Mouse (Mus musculus): ENCODE measurements at regions not wholly inside any gene's neighbourhood (a gene's known extent, or its start where the extent isn't known, plus 50 kb on each side); places are given as distances from the start of the nearest gene placed in this dataset.

- DNase-seq (ENCODE audit: low spot score in 2 of 2), result no peak
Observed at GRCm38 (mm10) chr13:60061589-60061988, 115.6 kb downstream of the Gas1 start.

- DNase-seq (ENCODE audit: low spot score in 2 of 2), result no peak
Observed at GRCm38 (mm10) chr13:60057761-60058274, 119.3 kb downstream of the Gas1 start.

- DNase-seq (ENCODE audit: low spot score in 2 of 2), result no peak
Observed at GRCm38 (mm10) chr13:60054531-60054930, 122.6 kb downstream of the Gas1 start.

GRCm38 (mm10) chr13:60054081-60054480 is 123.1 kb downstream of the Gas1 start:
- no peak for DNase-seq (ENCODE audit: low spot score in 2 of 2)

- DNase-seq (ENCODE audit: low spot score in 2 of 2), result no peak
Observed at GRCm38 (mm10) chr13:60051866-60052265, 125.3 kb downstream of the Gas1 start.

GRCm38 (mm10) chr13:60050799-60051580 is 126.2 kb downstream of the Gas1 start:
- peak; percentile 42 to 53 for DNase-seq (ENCODE audit: low spot score in 2 of 2)

GRCm38 (mm10) chr13:60049703-60050102 is 127.5 kb downstream of the Gas1 start:
- DNase-seq (ENCODE audit: low spot score in 2 of 2), result no peak

DNA sequence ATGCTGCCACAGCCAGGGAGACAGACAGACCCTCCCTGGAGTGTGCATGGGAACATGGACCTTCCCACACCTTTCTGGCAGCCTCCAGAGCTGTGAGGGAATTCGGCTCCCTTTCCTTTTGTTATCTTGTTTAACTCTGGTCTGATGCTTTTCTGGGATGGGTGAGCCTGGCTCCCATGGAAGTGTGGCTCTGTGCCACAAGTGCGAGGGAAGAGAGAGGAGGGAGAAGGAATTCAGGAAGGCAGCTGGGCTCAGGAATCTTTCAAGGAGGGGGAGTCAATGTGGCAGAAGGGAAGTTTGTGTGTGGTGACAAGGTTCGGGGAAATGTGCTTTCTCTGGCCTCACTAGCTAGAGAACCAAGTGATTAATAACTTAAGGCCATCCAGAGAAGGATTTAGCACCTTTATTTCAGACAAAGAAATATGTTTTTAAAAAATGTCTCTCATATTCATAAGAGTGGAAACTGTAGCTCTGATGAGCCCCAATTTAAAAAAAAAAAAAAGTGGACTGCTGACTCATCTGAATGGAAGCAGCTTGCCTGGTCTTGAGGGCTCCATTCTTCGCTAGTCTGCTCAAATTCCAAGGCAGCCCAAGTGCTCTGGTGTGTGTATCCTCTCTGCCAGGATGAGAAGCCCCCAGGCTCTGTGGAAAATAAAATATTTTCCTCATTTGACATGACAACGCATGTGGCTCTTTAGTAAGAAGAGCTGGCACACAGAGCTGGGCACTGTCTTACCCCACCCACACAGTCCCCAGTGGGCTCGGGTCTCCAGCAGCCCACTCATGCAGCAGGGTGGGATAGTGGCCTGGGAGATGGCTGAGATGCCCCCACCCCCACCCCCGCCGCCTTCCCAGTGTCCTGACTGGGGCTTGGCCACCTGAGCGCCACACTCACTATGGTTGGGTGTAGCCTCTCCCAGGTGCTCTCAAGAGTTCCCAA is 129.1 kb downstream of the Gas1 start:
- DNase-seq (ENCODE audit: low spot score in 2 of 2), result peak in 1 of 2 experiments; percentile 69

GRCm38 (mm10) chr13:60045752-60046151 is 131.4 kb downstream of the Gas1 start:
- DNase-seq (ENCODE audit: low spot score in 2 of 2), result no peak

GRCm38 (mm10) chr13:60044876-60045275 is 132.3 kb downstream of the Gas1 start:
- DNase-seq (ENCODE audit: low spot score in 2 of 2), result no peak

- DNase-seq (ENCODE audit: low spot score in 2 of 2), result no peak
Observed at GRCm38 (mm10) chr13:60042443-60042842, 134.7 kb downstream of the Gas1 start.

DNA sequence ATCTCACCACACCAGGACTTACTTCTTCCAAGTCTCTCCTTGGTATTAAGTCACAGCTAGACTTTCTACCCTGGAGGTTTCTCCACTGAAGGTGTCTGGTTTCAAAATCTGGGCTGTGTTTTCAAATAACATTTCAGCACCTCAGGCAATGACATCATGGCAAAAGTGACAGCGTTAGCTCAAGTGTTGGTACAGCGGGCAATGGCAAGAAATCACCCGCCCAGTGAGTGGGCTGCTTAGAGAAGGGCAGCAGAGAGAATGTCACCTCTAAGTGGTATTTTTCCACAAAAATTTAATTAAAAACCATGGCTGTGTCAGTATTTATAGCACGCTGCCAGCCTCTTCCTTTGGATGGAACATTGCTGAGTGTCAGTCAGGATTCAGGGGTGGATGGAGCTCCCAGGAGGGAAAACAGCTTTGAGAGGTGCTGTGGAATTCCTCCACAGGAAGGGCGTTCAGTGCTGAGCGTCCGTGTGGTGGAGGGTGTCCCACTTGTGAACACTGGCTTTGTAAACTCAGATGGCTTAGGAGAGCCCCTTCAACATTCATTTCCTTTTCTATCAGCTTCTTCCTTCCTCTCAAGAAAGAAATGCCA is 141.5 kb downstream of the Gas1 start:
- DNase-seq (ENCODE audit: low spot score in 2 of 2), result no peak

DNA sequence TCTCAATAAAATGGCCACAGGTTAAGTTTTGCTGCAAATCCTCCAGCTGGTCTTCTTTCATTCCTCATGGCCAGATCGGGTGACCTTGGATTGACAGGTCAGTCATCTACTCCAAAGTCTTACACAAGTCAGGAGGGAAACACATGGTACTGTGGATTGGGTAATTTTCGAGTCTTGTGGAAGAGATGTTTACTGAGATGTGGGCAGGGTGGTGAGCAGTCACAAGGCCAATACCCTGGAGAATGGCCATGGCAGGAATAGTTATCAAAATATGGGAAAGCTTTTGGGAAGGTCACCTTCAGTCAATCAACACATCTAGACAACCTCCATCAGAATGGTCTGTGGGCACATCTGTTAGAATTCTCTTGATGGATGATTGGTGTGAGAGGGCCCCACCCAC is 144.0 kb downstream of the Gas1 start:
- DNase-seq (ENCODE audit: low spot score in 2 of 2), result no peak

GRCm38 (mm10) chr13:60032586-60032985 is 144.6 kb downstream of the Gas1 start:
- DNase-seq (ENCODE audit: low spot score in 2 of 2), result no peak

GRCm38 (mm10) chr13:60029591-60029990 is 147.6 kb downstream of the Gas1 start:
- DNase-seq (ENCODE audit: low spot score in 2 of 2), result no peak

- no peak for DNase-seq (ENCODE audit: low spot score in 2 of 2)
Observed at GRCm38 (mm10) chr13:60020175-60020487, 157.0 kb downstream of the Gas1 start.

GRCm38 (mm10) chr13:60019291-60020174 is 157.6 kb downstream of the Gas1 start:
- no peak for DNase-seq (ENCODE audit: low spot score in 2 of 2)

DNA sequence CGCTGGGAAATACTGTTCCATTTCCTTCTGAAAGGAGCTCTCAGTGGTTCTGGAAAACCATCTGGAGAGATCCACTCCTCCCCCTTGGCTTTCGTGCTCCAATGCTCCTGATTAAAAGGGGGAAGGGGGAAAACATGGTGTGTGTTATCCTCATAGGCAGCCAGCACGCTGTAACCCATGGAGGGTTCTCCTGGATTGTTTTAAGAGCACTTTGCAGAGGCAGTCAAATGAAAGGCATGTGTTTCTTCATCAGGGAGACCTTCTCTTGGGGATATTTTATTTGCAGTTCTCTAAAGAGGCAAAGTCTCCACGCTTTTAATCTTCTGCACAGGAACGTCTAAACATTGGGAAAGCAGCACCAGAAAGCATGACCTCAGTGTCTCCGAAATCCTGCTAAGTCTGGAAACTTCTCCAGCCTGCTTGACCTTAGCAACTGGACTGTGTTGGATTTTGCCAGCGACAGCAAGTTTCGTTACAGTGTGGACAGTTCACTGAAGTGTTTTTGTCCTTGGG is 161.3 kb downstream of the Gas1 start:
- no peak for DNase-seq (ENCODE audit: low spot score in 2 of 2)

- DNase-seq (ENCODE audit: low spot score in 2 of 2), result no peak
Observed at GRCm38 (mm10) chr13:60012046-60012813, 164.9 kb downstream of the Gas1 start.

GRCm38 (mm10) chr13:60011092-60011491 is 166.1 kb downstream of the Gas1 start:
- no peak for DNase-seq (ENCODE audit: low spot score in 2 of 2)
